Mouse (Mus musculus): ENCODE results near the gene Tpp1.

GRCm38 (mm10) chr7:105751491-105752433, at the start of gene Tpp1:
- no peak for TF ChIP-seq CTCF (IDR thresholded peaks at IDR 0.05; ENCODE audit: borderline replicate concordance, insufficient read depth, low read length)
- peak; percentile 84 for TF ChIP-seq POLR2A (IDR thresholded peaks at IDR 0.05; ENCODE audit: low read depth, low read length)

Measured in embryonic fibroblast, embryonic 13.5 days (primary cell).